Mouse (Mus musculus) liver, embryonic 15.5 days (tissue): ENCODE data around the gene Atp5l. TPM values are rescaled to one million over a fixed set of nuclear protein-coding genes. Genes with fewer than 3 reads are reported as not detected.
A peak's percentile ranks its signal among the peaks of the same experiment; 100 is the strongest.

Experiments
- ATAC-seq: fragments of 200-750 bp; cut with Nextera tagmentation; 2 replicates; pipeline ENCODE4 v1.8.0; 2017; ENCODE audit warnings: moderate number of reproducible peaks, mild to moderate bottlenecking, moderate library complexity; ENCODE audit not compliant: insufficient read depth
- H3K27ac ChIP-seq: fragments of 300-500 bp; sonication (generic); replicated peaks from 2 replicates; pipeline ENCODE4 v1.5.1; 2015; ENCODE audit warnings: mild to moderate bottlenecking, inconsistent platforms
- H3K27me3 ChIP-seq: fragments of 300-500 bp; sonication (generic); 2 replicates; pipeline ENCODE4 v1.6.1; 2015; ENCODE audit warnings: mild to moderate bottlenecking, inconsistent platforms
- H3K36me3 ChIP-seq: fragments of 300-500 bp; sonication (generic); replicated peaks from 2 replicates; pipeline ENCODE4 v1.6.1; 2015; ENCODE audit warnings: moderate library complexity, mild to moderate bottlenecking, inconsistent platforms
- H3K4me1 ChIP-seq: fragments of 300-500 bp; sonication (generic); replicated peaks from 2 replicates; pipeline ENCODE4 v1.6.1; 2015; ENCODE audit warnings: inconsistent platforms
- H3K4me2 ChIP-seq: fragments of 300-500 bp; sonication (generic); 2 replicates; pipeline ENCODE4 v1.6.1; 2015; ENCODE audit warnings: moderate library complexity, mild to moderate bottlenecking, inconsistent platforms
- H3K4me3 ChIP-seq: fragments of 300-500 bp; sonication (generic); replicated peaks from 2 replicates; pipeline ENCODE4 v1.5.1; 2015; ENCODE audit warnings: mild to moderate bottlenecking, inconsistent platforms
- H3K9ac ChIP-seq: fragments of 300-500 bp; sonication (generic); 2 replicates; pipeline ENCODE4 v1.6.1; 2015; ENCODE audit warnings: moderate library complexity, mild to moderate bottlenecking, inconsistent platforms
- H3K9me3 ChIP-seq: fragments of 300-500 bp; sonication (generic); replicated peaks from 2 replicates; pipeline ENCODE4 v1.6.1; 2016; ENCODE audit warnings: inconsistent platforms
- WGBS: fragments of 180-500 bp; shearing (Covaris S2); methylation state at CpG from one replicate; pipeline ENCODE4 v1.1.7; 2015; ENCODE audit warnings: mixed read lengths; ENCODE audit not compliant: insufficient replicate concordance; 5-methylcytosine and 5-hydroxymethylcytosine counted together
- polyA plus RNA-seq: library from polyadenylated mRNA; unstranded; fragments of >200 nt; fragmentation: Nextera tagmentation; extraction: Ambion mirVana; gene quantifications from 2 replicates; pipeline ENCODE4 v1.2.1, GENCODE M21; 2015

The Atp5l gene
- polyA plus RNA-seq, 1 experiment from 2014 or later, result 459 TPM

DNA sequence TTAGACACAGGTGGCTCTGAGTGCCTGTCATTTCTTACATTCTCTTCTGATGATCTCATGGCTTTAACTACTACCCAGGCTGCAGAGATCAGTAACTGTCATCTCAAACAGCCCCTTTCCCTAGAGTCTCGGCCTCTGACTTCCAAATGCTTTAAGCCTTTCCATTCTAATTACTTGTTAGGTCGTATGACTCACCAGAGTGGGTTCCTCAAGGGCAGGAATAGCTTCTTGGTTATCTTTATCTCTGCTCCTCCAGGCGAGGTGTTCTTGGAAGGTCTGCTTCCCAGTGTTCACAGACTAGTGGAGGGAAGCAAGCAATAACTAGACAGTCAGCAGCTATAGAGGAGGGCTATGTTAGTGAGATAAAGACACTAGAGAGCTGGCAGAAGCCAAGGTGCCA, 27.9 kb downstream of the Atp5l start:
- Histone ChIP-seq H3K36me3 (no peaks in the 10 kb centered on the region), H3K9me3 (no peaks in the 10 kb centered on the region), H3K4me3 (no peak overlapping the region), H3K4me1 (peaks cover 4% of the 10 kb centered on the region; the same call in 1 of the 2 replicates), H3K4me2 (no peak overlapping the region), H3K27me3 (peaks cover 3% of the 10 kb centered on the region; the same call in 1 of the 2 replicates), H3K9ac (no peak overlapping the region), H3K27ac (no peak overlapping the region)
- 26% methylated on average over 3 of the region's 3 CpGs for WGBS
- no peak for ATAC-seq

DNA sequence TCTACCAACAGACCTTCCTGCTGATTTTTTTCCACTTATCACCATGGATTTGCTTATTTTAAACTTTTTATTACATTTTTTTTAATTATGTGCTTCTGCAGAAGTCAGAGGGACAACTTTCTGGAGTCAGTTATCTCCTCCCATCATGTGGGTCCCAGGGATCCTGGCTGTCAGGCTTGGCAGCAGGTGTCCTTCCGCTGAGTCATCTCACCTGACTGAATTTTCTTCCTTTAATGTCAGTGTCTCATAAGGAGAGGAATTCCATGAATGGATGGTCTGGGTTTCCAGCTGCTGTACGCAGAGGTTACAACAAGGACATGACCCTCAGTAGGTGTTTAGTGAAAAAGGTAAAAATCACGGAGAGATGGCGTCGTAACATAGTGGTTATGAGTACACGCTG, 29.3 kb downstream of the Atp5l start:
- no peak overlapping the region for H3K4me2 ChIP-seq
- H3K9ac ChIP-seq, result no peak overlapping the region
- H3K27me3 ChIP-seq, result peaks cover 3% of the 10 kb centered on the region; the same call in 1 of the 2 replicates
- no peaks in the 10 kb centered on the region for H3K36me3 ChIP-seq
- H3K9me3 ChIP-seq, result no peaks in the 10 kb centered on the region
- ATAC-seq, result no peak
- H3K27ac ChIP-seq, result no peak overlapping the region
- WGBS, result 77% methylated on average over 6 of the region's 6 CpGs
- peaks cover 4% of the 10 kb centered on the region; the same call in 1 of the 2 replicates for H3K4me1 ChIP-seq
- H3K4me3 ChIP-seq, result no peak overlapping the region

DNA sequence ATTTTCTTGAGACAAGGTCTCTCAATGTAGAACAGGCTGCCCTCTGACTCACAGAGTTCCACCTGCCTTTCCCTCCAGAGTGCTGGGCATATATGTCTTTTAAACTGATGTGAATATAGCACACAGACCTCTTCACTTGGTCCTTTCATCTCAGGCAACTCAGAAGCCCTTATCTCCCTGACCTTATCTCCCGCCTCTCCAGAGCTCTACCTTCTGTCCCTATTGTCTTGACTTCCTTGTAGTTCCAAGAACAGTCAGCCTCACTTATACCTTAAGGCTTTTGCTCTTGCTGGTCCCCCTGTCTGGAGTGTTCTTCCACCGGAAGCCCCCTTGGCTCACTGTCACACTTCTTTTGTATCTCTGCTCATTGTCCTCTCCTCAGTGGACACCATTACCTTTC, 30.4 kb downstream of the Atp5l start:
- H3K27me3 ChIP-seq, result peaks cover 7% of the 10 kb centered on the region
- 30% methylated on average over 2 of the region's 2 CpGs for WGBS
- no peak overlapping the region for H3K4me2 ChIP-seq
- no peaks in the 10 kb centered on the region for H3K36me3 ChIP-seq
- no peak for ATAC-seq
- H3K27ac ChIP-seq, result no peak overlapping the region
- H3K4me3 ChIP-seq, result no peak overlapping the region
- no peaks in the 10 kb centered on the region for H3K9me3 ChIP-seq
- no peak overlapping the region for H3K9ac ChIP-seq
- peaks cover 4% of the 10 kb centered on the region; the same call in 1 of the 2 replicates for H3K4me1 ChIP-seq

DNA sequence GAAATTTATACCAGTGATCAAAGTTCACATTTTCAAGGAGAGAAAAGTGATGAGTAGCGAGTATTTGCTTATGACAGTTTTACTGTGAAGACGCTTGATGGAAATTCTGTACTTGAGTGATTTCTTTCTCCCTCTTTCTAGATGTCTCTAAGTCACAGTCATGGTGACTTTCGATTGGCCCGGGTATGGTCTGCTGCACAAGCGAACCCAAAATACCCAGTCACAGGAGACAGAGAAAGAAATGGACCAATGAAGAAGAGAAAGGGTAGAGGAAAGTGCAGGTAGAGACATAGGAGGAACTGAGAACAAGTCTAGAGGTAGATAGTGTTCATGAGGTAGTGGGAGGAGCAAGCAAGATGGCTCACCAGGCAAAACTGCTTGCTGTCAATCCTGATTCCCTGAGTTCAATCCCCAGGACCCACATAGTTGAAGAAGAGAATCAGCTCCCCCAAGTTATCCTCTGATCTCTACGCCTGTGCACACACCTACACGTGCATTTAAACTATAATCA, 32.4 kb downstream of the Atp5l start:
- 62% methylated on average over 7 of the region's 7 CpGs for WGBS
- Histone ChIP-seq H3K9me3 (no peaks in the 10 kb centered on the region), H3K27ac (no peak overlapping the region), H3K4me2 (no peak overlapping the region), H3K4me3 (no peak overlapping the region), H3K9ac (no peak overlapping the region), H3K4me1 (peaks cover 6% of the 10 kb centered on the region), H3K27me3 (peaks cover 24% of the 10 kb centered on the region), H3K36me3 (no peaks in the 10 kb centered on the region)
- ATAC-seq, result no peak

DNA sequence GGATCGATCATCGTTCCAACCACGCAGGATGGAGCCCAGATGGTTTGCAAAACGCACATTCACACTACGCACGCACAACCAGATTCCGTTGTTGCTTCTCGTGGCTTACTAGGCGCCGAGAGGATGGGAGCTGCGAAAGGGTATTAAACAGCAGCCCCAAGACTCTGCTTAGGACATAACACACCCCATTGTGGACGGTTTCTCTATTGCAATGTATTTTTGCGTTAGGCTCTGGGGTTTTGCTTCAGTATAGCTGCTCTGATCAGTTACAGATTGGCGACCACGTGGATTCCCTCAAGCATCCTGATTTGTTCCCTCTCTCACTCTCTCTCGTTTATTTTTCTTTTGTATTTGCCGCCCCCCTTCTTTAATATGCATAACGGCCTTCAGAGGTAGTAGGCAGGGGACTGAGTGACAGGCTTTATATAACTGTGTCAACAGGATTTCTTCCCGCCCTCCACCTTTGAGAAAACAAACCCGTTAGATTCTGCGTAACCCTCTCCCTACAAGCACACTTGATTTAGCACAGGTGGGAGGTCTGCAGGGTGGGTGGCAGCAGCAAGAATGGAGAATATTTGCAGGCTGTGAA, 37.5 kb downstream of the Atp5l start:
- H3K27ac ChIP-seq, result no peak overlapping the region
- peak overlapping the region; percentile 94 for H3K4me3 ChIP-seq
- no peak overlapping the region for H3K9ac ChIP-seq
- H3K9me3 ChIP-seq, result no peaks in the 10 kb centered on the region
- H3K4me2 ChIP-seq, result peak overlapping the region; percentile 99
- H3K4me1 ChIP-seq, result peaks cover 43% of the 10 kb centered on the region
- no peak for ATAC-seq
- H3K27me3 ChIP-seq, result peaks cover 31% of the 10 kb centered on the region
- 2% methylated on average over 21 of the region's 21 CpGs for WGBS
- H3K36me3 ChIP-seq, result no peaks in the 10 kb centered on the region

DNA sequence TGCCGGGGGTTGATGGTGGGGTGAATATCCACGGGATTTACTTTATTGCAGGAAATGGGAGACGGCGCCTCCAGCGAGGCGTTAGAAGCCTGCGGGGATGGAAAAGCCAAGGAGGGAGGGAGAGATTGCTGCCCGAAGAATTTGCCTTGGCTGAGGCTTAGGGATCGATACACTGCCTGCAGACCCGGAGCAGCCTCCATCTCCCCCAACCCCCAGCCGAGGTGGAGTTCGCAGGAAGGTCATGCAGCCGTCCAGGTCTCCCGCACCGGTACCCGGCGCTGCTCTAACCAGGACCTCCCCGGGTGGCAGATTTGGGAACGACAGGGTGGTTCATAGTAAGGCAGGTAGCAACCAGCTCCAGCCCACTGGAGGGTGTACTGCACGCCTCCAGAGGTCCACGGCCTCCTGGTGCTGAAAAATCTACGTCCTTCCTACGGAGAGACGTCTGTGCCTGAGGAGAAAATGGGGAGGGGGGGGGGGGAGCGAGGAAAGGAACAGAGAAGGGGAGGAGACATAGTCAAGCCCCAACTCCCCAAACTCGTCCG, 38.0 kb downstream of the Atp5l start:
- Histone ChIP-seq H3K36me3 (no peaks in the 10 kb centered on the region), H3K9ac (peak overlapping the region; percentile 80), H3K4me2 (peak overlapping the region; percentile 99), H3K4me1 (peaks cover 43% of the 10 kb centered on the region), H3K4me3 (peak overlapping the region; percentile 94), H3K27me3 (peaks cover 31% of the 10 kb centered on the region), H3K27ac (0 out of 2 replicates have a peak overlapping the region, but pooled peaks have one; percentile 91), H3K9me3 (no peaks in the 10 kb centered on the region)
- 0% methylated on average over 26 of the region's 27 CpGs for WGBS
- 0 out of 2 replicates have a peak, but pooled peaks have one; percentile 10 for ATAC-seq

DNA sequence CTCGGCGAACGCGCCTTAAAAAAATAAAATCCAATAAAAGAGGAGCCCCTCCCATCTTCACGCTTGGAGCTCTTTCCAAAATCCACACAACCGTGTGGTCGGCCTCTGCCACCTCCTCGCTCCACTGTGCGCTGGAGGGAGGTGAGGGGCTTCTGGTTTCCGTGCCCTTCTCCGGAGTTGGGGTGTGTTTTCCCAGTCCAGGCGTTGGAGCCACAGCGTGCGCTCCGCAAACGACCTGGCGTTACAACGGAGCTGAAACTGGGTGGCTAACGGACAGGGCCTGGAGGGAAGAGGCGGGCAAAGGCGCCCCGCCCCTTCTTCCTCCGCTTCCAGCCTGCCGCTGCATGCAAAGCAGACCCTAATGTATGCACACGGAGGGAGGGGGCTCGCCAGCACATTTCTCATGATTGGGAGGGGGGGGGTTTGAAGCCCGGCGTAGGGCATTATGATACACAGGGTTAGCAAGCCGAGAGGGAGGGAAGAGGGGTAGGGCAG, 38.6 kb downstream of the Atp5l start:
- 0% methylated on average over 29 of the region's 29 CpGs for WGBS
- no peaks in the 10 kb centered on the region for H3K36me3 ChIP-seq
- H3K4me1 ChIP-seq, result peaks cover 43% of the 10 kb centered on the region
- ATAC-seq, result peak; percentile 37
- H3K27me3 ChIP-seq, result peaks cover 31% of the 10 kb centered on the region
- H3K9ac ChIP-seq, result peak overlapping the region; percentile 80
- H3K9me3 ChIP-seq, result no peaks in the 10 kb centered on the region
- peak overlapping the region; percentile 94 for H3K4me3 ChIP-seq
- peak overlapping the region; percentile 99 for H3K4me2 ChIP-seq
- peak overlapping the region; percentile 91 for H3K27ac ChIP-seq

DNA sequence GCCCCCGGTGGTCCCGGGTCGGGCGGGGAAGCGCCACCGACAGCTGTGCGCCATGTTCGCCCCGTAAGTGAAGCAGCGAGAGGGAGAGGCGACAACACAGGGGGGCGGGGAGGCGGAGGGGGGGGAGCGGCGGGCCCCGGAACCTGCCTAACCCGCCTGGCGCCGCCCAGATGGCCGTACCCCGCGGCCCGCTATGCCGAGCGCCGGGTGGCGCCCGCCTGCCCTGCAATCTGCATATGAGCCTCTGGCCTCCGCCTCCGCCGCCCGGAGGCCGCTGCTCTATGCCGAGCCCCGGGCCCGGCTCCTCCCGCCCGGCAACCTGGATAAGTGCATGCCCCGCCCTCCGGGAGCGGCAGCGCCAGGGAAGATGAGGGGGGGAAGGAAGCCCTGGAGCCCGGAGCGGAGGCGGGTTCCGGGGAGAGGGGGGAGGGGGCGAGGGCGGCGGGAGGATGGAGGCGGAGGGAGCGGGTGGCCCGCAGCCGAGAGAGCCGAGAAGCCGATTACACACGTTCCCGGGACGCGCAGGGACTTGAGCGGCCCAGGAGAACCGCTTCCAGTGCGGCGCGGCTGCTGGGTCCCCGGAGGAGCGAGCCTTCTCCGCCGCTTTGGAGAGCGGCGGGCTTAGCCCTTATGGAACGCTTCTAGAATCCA, 39.2 kb downstream of the Atp5l start, which contains the start of gene Kmt2a:
TSS of gene Kmt2a (minus strand) at position 76 of the 651 bp plus-strand sequence.
- WGBS, result under 1% methylated on average over 60 of the region's 71 CpGs
- Histone ChIP-seq H3K4me2 (peak within 1 kb of the TSS; percentile 99), H3K9me3 (no peaks in the 10 kb centered on the region), H3K36me3 (no peaks in the 10 kb centered on the region), H3K4me1 (peaks cover 43% of the 10 kb centered on the region), H3K27me3 (peaks cover 31% of the 10 kb centered on the region), H3K27ac (peak within 1 kb of the TSS; percentile 91), H3K4me3 (peak within 1 kb of the TSS; percentile 94), H3K9ac (peak within 1 kb of the TSS; percentile 95)
- peak; percentile 88 for ATAC-seq

DNA sequence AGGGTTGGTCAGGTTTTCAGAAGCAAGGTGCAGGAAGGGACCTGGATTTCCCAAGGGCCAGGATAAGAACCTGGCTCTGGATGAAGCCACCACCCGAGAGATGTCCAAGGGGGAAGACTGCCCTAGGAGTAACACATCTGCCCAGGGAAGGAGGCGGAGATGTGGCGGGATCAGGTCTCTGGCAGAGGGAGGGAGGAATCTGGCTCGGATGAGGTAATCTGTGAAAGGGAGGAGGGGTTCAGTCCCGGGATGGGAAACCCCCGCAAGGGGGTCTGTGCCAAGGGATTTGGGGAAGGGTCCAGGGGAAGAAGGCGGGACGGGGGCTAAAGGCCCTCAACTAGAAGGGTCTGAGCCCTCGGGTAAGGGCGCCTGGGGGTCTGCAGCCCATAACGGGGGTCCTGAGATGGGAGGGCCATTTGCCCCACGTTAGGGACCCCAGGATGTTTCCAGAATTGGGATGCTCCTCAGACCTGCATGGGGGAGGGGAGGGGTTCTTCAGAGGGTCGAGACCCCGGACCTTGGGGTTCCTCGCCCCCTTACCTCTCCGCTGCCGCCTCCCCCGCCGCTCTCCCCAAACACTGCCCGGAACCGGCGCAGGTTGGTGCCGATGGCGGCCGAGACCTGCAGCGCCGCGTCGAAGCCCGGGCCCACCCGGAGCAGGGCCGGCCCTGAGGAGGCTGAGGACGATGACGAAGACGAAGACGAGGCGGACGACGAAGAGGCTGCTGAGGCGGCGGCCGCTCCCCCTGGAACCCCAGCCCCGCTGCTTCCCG, 40.0 kb downstream of the Atp5l start:
- ATAC-seq, result peak; percentile 34
- 0% methylated on average over 44 of the region's 44 CpGs for WGBS
- Histone ChIP-seq H3K27ac (peak overlapping the region; percentile 91), H3K4me1 (peaks cover 46% of the 10 kb centered on the region), H3K9ac (peak overlapping the region; percentile 95), H3K4me2 (peak overlapping the region; percentile 99), H3K4me3 (peak overlapping the region; percentile 94), H3K9me3 (no peaks in the 10 kb centered on the region), H3K36me3 (no peaks in the 10 kb centered on the region), H3K27me3 (peaks cover 30% of the 10 kb centered on the region)

DNA sequence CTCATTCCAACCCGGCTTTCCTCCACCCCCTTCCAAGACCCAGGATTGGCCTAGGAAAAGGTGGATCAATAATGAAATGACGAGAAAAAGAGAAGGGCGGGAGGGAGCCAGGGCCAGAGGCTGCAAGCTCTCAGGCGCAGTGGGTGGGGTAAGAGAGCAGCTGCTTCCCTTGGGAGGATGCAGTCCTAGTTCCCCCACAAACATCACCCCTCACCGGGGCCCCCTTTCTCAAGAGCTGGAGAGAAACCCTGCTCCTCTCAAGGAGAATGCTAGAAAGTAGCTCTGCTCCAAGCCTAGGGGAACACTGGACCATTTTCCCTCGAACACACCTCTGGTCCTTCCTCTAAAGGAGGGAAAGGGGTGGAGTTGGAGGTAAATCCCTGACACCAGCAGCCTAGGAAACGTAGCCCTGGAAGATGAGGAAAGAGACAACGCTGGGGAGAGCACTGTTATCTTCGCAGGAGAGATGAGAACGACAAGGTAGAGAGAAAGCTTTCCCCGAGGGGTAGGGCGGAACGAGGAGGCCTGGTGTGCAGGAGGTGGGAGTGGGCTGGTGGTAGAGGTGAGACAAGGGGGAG, 40.8 kb downstream of the Atp5l start:
- Histone ChIP-seq H3K4me1 (peaks cover 49% of the 10 kb centered on the region), H3K9ac (peak overlapping the region; percentile 95), H3K9me3 (no peaks in the 10 kb centered on the region), H3K4me3 (peak overlapping the region; percentile 94), H3K4me2 (peak overlapping the region; percentile 99), H3K27me3 (peaks cover 23% of the 10 kb centered on the region), H3K36me3 (no peaks in the 10 kb centered on the region), H3K27ac (peak overlapping the region; percentile 91)
- no peak for ATAC-seq
- WGBS, result under 1% methylated on average over 13 of the region's 13 CpGs
